ENCODE assay signal across 8 mouse cellular contexts in genomic region chr9:120571593-120572385, GRCm38 (mm10). TPM values are rescaled to one million over a fixed set of nuclear protein-coding genes. Genes with fewer than 3 reads are reported as not detected.
DNase-seq lines count a peak whose midpoint lies in the region; ATAC-seq and TF ChIP-seq lines count a peak whose summit lies in the region.

No protein-coding gene starts in this region.

- WGBS in embryonic facial prominence, embryonic 11.5 days = 1% methylated on average over 50 of the region's 53 CpGs
- WGBS in midbrain, postnatal 0 days = 1% methylated on average over 53 of the region's 53 CpGs

- peak overlapping the region; percentile 78 for H3K4me3 ChIP-seq in layer of hippocampus, adult 2 months
- H3K4me3 ChIP-seq in embryonic facial prominence, embryonic 11.5 days (ENCODE audit: low read depth, low read length) = peak overlapping the region; percentile 88
- H3K4me3 ChIP-seq in midbrain, postnatal 0 days (ENCODE audit: low read depth, low read length) = peak overlapping the region; percentile 81

- H3K4me2 ChIP-seq in embryonic facial prominence, embryonic 11.5 days (ENCODE audit: low read depth, low read length) = peak overlapping the region; percentile 92
- H3K4me2 ChIP-seq in midbrain, postnatal 0 days (ENCODE audit: low read depth, low read length, poor library complexity, severe bottlenecking) = peak overlapping the region; percentile 76

- DNase-seq in layer of hippocampus, adult 2 months (ENCODE audit: low spot score in 2 of 2) = no peak
- no peak for DNase-seq in layer of hippocampus, postnatal 14 days (ENCODE audit: low spot score in 2 of 2)
- no peak for DNase-seq in embryonic facial prominence, embryonic 11.5 days (ENCODE audit: low spot score)
- DNase-seq in induced T-regulatory cell, adult 2 months (ENCODE audit: low read depth) = peak; percentile 33
- DNase-seq in midbrain, postnatal 0 days (ENCODE audit: low spot score) = no peak
- DNase-seq in embryo, embryonic 11 days = no peak
- no peak for DNase-seq in embryo, embryonic 10 days (ENCODE audit: low spot score)
- DNase-seq in right cerebral cortex, postnatal 4 days = no peak

- TF ChIP-seq CTCF in layer of hippocampus, adult 2 months (conservative IDR thresholded peaks at IDR 0.05) = no peak
- TF ChIP-seq CTCF in midbrain, postnatal 0 days (IDR thresholded peaks at IDR 0.05) = no peak

- peaks cover 7% of the 10 kb centered on the region for H3K36me3 ChIP-seq in embryonic facial prominence, embryonic 11.5 days (replicated peaks; ENCODE audit: control insufficient read depth, insufficient read depth, low read depth, low read length)
- H3K36me3 ChIP-seq in midbrain, postnatal 0 days (ENCODE audit: insufficient read depth, low read length) = peaks cover 28% of the 10 kb centered on the region

- no peaks in the 10 kb centered on the region for H3K27me3 ChIP-seq in embryonic facial prominence, embryonic 11.5 days (ENCODE audit: control insufficient read depth, insufficient read depth, low read length)
- H3K27me3 ChIP-seq in midbrain, postnatal 0 days (ENCODE audit: insufficient read depth, low read length) = no peaks in the 10 kb centered on the region

- H3K27ac ChIP-seq in layer of hippocampus, adult 2 months = peak overlapping the region; percentile 93
- H3K27ac ChIP-seq in embryonic facial prominence, embryonic 11.5 days (replicated peaks; ENCODE audit: low read depth, low read length) = 0 out of 2 replicates have a peak overlapping the region, but pooled peaks have one; percentile 20
- peak overlapping the region; percentile 81 for H3K27ac ChIP-seq in midbrain, postnatal 0 days (ENCODE audit: low read depth, low read length)

- H3K9me3 ChIP-seq in embryonic facial prominence, embryonic 11.5 days (replicated peaks; ENCODE audit: control insufficient read depth, low read length) = no peaks in the 10 kb centered on the region
- H3K9me3 ChIP-seq in midbrain, postnatal 0 days (ENCODE audit: low read length) = no peaks in the 10 kb centered on the region

- no peaks in the 10 kb centered on the region for H3K4me1 ChIP-seq in embryonic facial prominence, embryonic 11.5 days (ENCODE audit: control insufficient read depth, insufficient read depth, low read length)
- peaks cover 3% of the 10 kb centered on the region; the same call in 1 of the 2 replicates for H3K4me1 ChIP-seq in midbrain, postnatal 0 days (ENCODE audit: insufficient read depth, low read length)

- ATAC-seq in embryonic facial prominence, embryonic 11.5 days (replicated peaks; ENCODE audit: insufficient number of reproducible peaks, low FRiP score, low TSS enrichment, low read depth) = peak; percentile 64
- ATAC-seq in midbrain, postnatal 0 days (ENCODE audit: low FRiP score) = peak; percentile 83

- H3K9ac ChIP-seq in embryonic facial prominence, embryonic 11.5 days (replicated peaks; ENCODE audit: low read length) = peak overlapping the region; percentile 92
- H3K9ac ChIP-seq in midbrain, postnatal 0 days (replicated peaks; ENCODE audit: low read length, poor library complexity, severe bottlenecking) = peak overlapping the region; percentile 91

RNA-seq across cellular contexts. Expression of gene Rpl14, which starts 0.5 kb away (rescaled TPM):
- 100 to 1,000 TPM; 318 to 323 TPM for total RNA-seq in layer of hippocampus, adult 2 months (2021)
- total RNA-seq in layer of hippocampus, postnatal 14 days (2021) = 100 to 1,000 TPM; 266 to 268 TPM
- polyA plus RNA-seq in embryonic facial prominence, embryonic 11.5 days (2014; fragmentation: Nextera tagmentation; extraction: Ambion mirVana) = 1,013 and 1,065 TPM in 2 replicates
- 261 and 287 TPM in 2 replicates for total RNA-seq in midbrain, postnatal 0 days (2014; rRNA removed)
- 445 and 474 TPM in 2 replicates for polyA plus RNA-seq in midbrain, postnatal 0 days (2015; fragmentation: Nextera tagmentation; extraction: Ambion mirVana)

RNA-seq across cellular contexts. Expression of gene Entpd3, which starts 32.2 kb away (rescaled TPM):
- total RNA-seq in layer of hippocampus, adult 2 months (2021) = 1 to 10 TPM; 7.6 to 7.7 TPM
- total RNA-seq in layer of hippocampus, postnatal 14 days (2021) = 1 to 10 TPM; 4.7 to 5.1 TPM
- 0.53 and 1.1 TPM in 2 replicates for polyA plus RNA-seq in embryonic facial prominence, embryonic 11.5 days (2014; fragmentation: Nextera tagmentation; extraction: Ambion mirVana)
- total RNA-seq in midbrain, postnatal 0 days (2014; rRNA removed) = 6.9 and 9.0 TPM in 2 replicates
- polyA plus RNA-seq in midbrain, postnatal 0 days (2015; fragmentation: Nextera tagmentation; extraction: Ambion mirVana) = 4.7 and 5.2 TPM in 2 replicates

Comparison
In these comparisons a context has a peak if more than half of its experiments do, and no peak if none do; other contexts are left out.
1. H3K27ac ChIP-seq: peak in every context shown above with its lines; median percentile 93 in layer of hippocampus, adult 2 months; 81 in midbrain, postnatal 0 days; 20 in embryonic facial prominence, embryonic 11.5 days.